Mouse (Mus musculus) ES-CJ7 (cell line): Measurements from ENCODE around the gene Phospho2.
"Not testable (repeated sequence)": the region's sequence is repeated elsewhere in the genome, so short reads cannot be mapped to it uniquely, and the experiment has no call there.

Experiments
- DNase-seq: peaks from one replicate; pipeline ENCODE4 v3.0.0; 2011; ENCODE audit warnings: low read depth, low spot score

Phospho2 gene

DNA sequence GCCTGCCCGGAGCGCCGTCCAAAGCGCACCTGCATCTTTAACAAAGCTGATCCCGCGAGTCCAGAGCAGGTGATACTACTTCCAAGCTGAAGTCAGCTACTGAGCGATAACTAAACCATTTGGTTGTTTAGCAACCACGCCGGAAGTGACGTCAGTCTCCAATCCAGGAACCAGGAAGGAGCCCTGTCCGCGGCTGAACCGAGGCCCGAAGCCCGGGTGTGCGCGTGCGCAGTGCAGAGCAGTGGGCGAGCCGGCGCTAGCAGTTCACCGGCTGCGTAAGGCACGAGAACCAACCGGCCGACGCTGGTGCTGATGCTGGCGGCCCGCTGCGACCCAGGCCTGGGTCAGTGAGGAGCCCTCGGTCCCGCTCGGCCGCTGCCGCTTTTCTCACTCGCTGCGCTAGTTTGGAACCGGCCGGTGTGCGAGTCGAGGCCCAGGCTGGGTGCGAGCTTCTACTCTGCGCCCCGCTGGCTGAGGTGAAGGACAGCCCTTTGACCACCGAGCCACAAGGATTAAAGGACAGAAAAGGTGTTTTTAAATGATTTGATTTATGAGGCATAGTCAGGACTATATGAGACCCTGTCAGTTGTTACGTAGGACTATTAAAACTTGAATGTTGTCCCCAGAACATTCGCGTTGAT is at the start of gene Phospho2, which contains the start of gene Ccdc173:
Gene Phospho2 (plus strand): TSS at position 195 of the 641 bp plus-strand sequence.
Gene Ccdc173 (minus strand): TSS at position 147 of the 641 bp plus-strand sequence.
- DNase-seq = peak; percentile 98

GRCm38 (mm10) chr2:69745091-69745490 is 44.3 kb upstream of the Phospho2 start:
- DNase-seq = peak; percentile 26

- no peak for DNase-seq
These were observed 28.4 kb upstream of the Phospho2 start for GRCm38 (mm10) chr2:69760980-69761379.

- no peak for DNase-seq
These were observed 26.1 kb upstream of the Phospho2 start for GRCm38 (mm10) chr2:69763340-69763739.

DNA sequence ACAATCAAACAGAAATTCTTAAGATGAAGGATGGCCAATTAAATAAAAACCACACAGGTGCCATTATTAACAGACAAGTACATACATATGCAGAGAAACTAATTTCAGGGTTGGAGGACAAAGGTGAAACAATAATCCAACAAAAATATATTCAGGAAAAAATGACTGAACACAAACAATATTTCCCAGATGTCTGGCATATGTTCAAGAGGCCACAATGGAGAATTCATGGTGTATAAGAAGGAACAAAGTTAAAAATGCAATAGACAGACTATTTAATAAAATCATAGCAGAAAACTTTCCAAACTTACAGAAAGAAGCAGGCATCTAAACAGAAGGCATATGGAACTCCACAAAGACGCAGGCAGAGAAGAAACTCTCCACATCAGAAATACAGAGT is 24.7 kb upstream of the Phospho2 start:
- no peak for DNase-seq

- no peak for DNase-seq
These were observed 16.1 kb upstream of the Phospho2 start for GRCm38 (mm10) chr2:69773331-69773730.

DNA sequence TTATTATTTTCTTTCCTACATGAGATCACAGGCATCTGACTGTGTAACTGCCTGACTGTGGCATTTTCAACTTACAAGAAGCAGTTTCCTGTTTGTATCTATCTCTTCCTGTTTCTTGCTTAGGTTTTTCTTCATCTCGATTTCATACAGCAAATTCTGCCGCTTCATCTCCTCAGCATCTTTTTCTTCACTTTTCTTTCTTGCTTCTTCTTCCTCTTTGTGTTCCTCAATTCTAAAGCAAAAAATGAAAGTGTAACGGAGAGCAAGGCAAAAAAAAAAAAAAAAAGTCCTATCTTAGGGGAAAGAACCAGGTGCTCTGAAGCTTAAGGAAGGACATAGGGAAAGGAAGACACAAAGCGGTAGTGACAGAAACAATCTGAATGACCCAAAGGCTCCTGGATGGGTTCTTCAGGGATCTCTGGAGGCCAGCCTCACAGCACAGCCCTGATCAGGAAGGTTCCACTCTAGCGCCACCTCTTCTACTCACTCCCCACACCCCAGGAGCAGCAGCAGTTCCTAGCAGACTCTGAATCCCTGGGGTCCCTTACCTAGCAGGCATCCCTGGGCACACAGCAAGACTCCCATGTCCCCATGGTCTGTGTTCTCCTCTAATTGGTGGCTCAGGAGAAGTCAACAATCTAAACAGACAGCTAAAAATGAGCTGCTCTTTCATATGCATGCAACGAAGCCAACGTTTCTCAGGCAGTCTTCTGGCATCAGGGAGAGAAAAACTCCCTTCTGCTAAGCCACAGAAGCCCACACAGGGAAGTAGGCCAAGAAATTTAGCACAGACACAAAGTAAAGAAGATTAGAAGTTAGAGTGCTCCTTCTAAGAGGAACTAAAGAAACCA is 11.2 kb upstream of the Phospho2 start:
- no peak for DNase-seq

DNA sequence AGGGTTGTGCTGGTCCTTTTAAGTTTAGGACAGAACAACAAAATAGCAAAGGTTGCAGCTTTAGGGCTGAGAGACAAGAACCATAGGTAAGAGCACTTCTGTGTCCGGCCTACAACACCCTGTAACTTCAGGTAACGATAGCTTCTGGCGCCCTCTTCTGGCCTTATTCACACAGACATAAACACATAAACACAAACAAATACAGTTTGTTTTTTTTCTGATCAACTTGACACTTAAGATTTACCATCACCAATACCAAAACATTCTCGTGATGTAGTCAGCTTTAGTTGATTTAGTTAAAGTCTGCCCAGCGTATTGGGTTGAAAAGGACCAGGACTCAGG is 10.6 kb upstream of the Phospho2 start:
- peak; percentile 77 for DNase-seq

GRCm38 (mm10) chr2:69788974-69789373 is 449 bp upstream of the Phospho2 start:
- no peak for DNase-seq

DNA sequence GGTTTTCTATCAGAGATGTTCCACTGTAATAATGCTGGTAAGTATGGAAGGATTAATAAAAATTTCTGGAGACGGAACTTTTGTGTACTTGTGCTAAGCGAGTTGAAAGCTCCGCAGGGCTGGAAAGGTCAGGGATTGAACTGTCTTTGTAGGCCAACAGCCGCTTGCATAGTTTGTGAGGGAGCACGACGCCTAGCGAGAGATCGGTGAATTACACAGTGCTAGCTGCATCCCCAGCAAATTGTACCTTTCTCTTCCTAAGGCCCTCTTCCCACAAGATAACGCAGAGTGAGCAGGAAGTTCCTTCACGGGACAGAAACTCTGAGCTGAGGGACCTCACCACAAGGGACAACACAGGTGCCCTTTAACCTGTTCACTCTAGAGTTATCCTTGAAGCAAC is 862 bp downstream of the Phospho2 start:
- peak; percentile 97 for DNase-seq

- DNase-seq = no peak
These were observed 1.3 kb downstream of the Phospho2 start for GRCm38 (mm10) chr2:69790722-69791121.

DNA sequence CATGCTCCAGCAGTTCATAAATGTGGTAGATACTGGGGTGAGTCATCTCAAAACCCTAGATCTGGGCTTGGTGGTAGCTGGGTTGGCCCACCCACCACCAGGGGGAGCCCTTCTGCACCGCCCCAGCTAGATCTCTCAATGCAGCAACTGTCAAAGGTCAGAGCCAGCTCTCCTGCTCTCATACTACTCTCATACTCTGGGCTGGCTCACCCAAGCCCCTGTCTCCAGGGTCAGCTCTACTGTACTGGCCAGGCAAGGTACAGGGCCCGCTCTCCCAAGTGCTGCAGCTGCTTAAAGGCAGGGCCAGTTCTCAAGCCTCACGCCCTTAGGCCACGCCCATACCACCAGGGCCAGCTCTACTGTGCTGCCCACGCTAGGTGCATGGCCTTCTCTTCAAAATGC is 13.5 kb downstream of the Phospho2 start:
- DNase-seq = peak; percentile 72

DNA sequence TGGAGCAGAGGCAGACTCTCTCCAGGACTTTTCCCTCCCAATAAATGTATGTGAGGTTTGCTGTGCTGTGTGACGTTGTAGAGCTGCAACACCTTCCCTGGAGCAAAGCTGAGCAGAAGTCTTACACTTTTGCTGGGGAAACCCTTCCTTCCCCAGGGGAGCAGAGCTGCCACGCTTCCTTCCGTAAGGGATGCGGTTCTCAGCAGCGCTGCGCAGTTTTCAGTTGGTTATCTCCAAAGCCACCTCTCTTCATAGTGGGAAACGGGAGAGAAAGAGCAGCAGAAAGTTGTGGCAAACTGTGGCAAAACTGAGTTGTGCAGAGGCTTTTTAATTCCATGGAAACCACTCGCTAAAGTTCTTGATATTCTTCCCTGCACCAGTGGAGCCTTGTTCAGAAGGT is 14.3 kb downstream of the Phospho2 start:
- no peak for DNase-seq

DNA sequence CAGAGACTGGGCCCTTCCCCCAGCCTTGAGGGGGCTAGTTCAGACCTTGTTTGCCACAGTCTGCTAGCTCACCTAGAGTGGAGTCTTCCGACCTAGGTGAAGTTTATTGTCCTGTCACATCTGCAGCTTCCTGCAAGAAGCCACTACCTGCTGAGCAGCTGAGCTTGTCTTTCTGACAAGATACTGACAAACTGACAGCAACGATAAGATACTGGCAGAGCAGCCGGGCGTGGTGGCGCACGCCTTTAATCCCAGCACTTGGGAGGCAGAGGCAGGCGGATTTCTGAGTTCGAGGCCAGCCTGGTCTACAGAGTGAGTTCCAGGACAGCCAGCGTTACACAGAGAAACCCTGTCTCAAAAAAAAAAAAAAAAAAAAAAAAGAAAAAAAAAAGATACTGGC is 15.2 kb downstream of the Phospho2 start:
- DNase-seq = not testable (repeated sequence)

DNA sequence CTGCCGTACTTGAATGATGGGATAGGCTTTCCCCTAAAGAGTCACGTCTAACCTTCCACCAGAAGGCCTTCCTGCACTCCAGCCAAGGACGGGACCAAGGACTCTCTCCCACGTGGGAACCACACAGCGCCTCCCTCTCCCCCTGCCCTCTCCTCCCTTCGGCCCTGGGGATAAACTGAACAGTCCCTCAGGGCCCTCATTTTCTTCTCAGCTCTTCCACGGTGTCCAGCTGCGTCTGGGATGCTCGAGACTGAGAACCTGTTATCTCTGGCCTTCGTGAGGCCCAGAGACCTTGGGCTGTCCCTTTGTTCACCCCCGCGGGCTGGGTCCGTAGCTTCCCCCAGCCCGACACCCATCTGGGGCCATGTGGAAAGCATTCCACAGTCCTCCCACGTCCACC is 20.7 kb downstream of the Phospho2 start:
- DNase-seq = no peak

GRCm38 (mm10) chr2:69811349-69811748 is 21.9 kb downstream of the Phospho2 start:
- DNase-seq = not testable (repeated sequence)

DNA sequence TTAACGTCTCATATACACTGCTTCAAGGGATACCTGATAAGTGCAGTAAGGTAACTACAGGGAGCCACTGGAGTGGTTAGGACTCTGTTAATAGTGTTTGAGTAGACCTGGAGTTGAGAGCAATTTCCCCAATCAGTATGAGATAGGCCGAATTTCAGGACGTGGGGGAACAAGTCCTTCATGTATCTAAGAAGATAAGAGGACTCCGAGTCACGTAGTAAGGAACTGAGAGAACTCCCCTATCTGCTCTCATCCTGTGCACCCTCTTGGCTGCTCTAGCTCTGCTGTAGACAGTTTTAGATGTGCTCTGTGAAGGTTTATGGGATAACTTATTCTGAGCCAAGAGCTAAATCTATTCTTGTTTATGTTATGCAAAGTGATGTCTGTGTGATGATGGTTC is 27.2 kb downstream of the Phospho2 start:
- DNase-seq = no peak

GRCm38 (mm10) chr2:69818350-69819085 is 29.1 kb downstream of the Phospho2 start:
- DNase-seq = no peak

GRCm38 (mm10) chr2:69820201-69820600 is 30.8 kb downstream of the Phospho2 start:
- DNase-seq = no peak

DNA sequence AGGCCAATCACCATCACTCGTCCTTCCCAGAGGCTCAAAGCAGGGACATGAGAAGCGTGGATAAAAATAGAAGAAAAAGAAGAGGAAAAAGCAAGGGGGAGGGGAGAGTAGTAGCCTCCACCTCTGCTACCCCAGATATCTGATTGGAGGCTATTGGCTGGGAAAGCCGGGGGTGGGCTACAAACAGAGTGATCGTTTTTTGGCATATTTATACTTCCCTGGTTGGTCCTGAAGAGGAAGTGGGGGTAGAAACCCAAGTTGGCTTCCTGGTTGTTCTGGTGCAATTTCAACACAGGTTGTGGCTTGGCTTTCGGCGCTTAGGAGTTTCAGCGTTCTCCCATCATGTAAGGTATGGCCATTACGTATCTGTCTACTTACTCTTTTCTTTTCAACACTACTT is 32.3 kb downstream of the Phospho2 start, which contains the start of gene Klhl23:
Gene Klhl23 (plus strand): TSS at position 234 of the 400 bp plus-strand sequence.
- no peak for DNase-seq

GRCm38 (mm10) chr2:69822361-69823128 is 33.1 kb downstream of the Phospho2 start:
- peak; percentile 57 for DNase-seq
